Comparison of ENCODE assay signal across 10 mouse cellular contexts in genomic region chr15:82184183-82184582, GRCm38 (mm10). TPM values are rescaled to one million over a fixed set of nuclear protein-coding genes. Genes with fewer than 3 reads are reported as not detected.
DNase-seq lines count a peak whose midpoint lies in the region; ATAC-seq and TF ChIP-seq lines count a peak whose summit lies in the region.
"Had no signal": no experiment of that assay in that cellular context is flagged by ENCODE, and none has a peak within 500 bp of the region (broad histone marks: within the 10 kb centered on the region; RNA-seq: fewer than 3 reads in every experiment).

No protein-coding gene starts in this region.

- peaks cover 69% of the 10 kb centered on the region for H3K36me3 ChIP-seq in heart, embryonic 14.5 days (ENCODE audit: control insufficient read depth, insufficient read depth, low read length)
- no peaks in the 10 kb centered on the region for H3K36me3 ChIP-seq in heart, adult 2 months (ENCODE audit: control insufficient read depth, insufficient read depth, low read length)
- peaks cover 81% of the 10 kb centered on the region for H3K36me3 ChIP-seq in intestine, embryonic 15.5 days
- H3K36me3 ChIP-seq in liver, adult 2 months (ENCODE audit: control insufficient read depth, insufficient read depth, low read length) = peaks cover 26% of the 10 kb centered on the region

- no peak overlapping the region for H3K4me2 ChIP-seq in heart, embryonic 14.5 days (ENCODE audit: low read length)
- H3K4me2 ChIP-seq in intestine, embryonic 15.5 days (replicated peaks) = no peak overlapping the region

- no peak for ATAC-seq in heart, embryonic 14.5 days (ENCODE audit: insufficient number of reproducible peaks, insufficient read depth, low FRiP score, low read depth)
- peak; percentile 67 for ATAC-seq in intestine, embryonic 15.5 days
- ATAC-seq in granulocyte monocyte progenitor cell, adult 5-6 weeks (replicated peaks; ENCODE audit: poor library complexity, severe bottlenecking) = no peak
- ATAC-seq: CD4-positive, CD25-positive, alpha-beta regulatory T cell, adult 4 months had no signal

- no peak for DNase-seq in heart, adult 2 months
- DNase-seq in liver, adult 2 months (ENCODE audit: extremely low read depth, low read depth, low spot score) = no peak
- no peak for DNase-seq in urinary bladder, postnatal 25 days (ENCODE audit: low spot score)
- DNase-seq in ovary, postnatal 14 days (ENCODE audit: low spot score) = no peak
- DNase-seq: gastrocnemius, postnatal 10 days had no signal

- 22% methylated on average over 7 of the region's 7 CpGs for WGBS in heart, embryonic 14.5 days
- 80% methylated on average over 7 of the region's 7 CpGs for WGBS in heart, adult 2 months
- WGBS in bone marrow, adult 2 months = 56% methylated on average over 7 of the region's 7 CpGs
- 68% methylated on average over 7 of the region's 7 CpGs for WGBS in intestine, embryonic 15.5 days
- WGBS in liver, adult 2 months = 29% methylated on average over 7 of the region's 7 CpGs

- no peaks in the 10 kb centered on the region for H3K79me2 ChIP-seq in heart, adult 2 months (replicated peaks; ENCODE audit: control insufficient read depth, insufficient read depth, low read length)
- no peaks in the 10 kb centered on the region for H3K79me2 ChIP-seq in liver, adult 2 months (ENCODE audit: control insufficient read depth, insufficient read depth, low read length)

- no peaks in the 10 kb centered on the region; the same call in 1 of the 2 replicates for H3K9me3 ChIP-seq in heart, embryonic 14.5 days (ENCODE audit: control insufficient read depth, low read length)
- no peaks in the 10 kb centered on the region for H3K9me3 ChIP-seq in intestine, embryonic 15.5 days

- intact Hi-C loops in heart, adult 2 months (cut with DNase I) = no loop called here

- H3K4me1 ChIP-seq in heart, embryonic 14.5 days (ENCODE audit: control insufficient read depth in 2 of 2, insufficient read depth in 2 of 2, low read length in 2 of 2) = peaks cover 43 to 58% of the 10 kb centered on the region in 2 experiments
- peaks cover 1% of the 10 kb centered on the region; the same call in 1 of the 2 replicates for H3K4me1 ChIP-seq in heart, adult 2 months (ENCODE audit: control insufficient read depth, insufficient read depth, low read length)
- peaks cover 15% of the 10 kb centered on the region for H3K4me1 ChIP-seq in bone marrow, adult 2 months (ENCODE audit: control insufficient read depth, insufficient read depth, low read length)
- peaks cover 13% of the 10 kb centered on the region for H3K4me1 ChIP-seq in intestine, embryonic 15.5 days (replicated peaks)
- H3K4me1 ChIP-seq in liver, adult 2 months (ENCODE audit: control insufficient read depth, insufficient read depth, low read length) = peaks cover 17% of the 10 kb centered on the region

- TF ChIP-seq EP300 in heart, adult 2 months (IDR thresholded peaks at IDR 0.05; ENCODE audit: insufficient read depth, low read depth, low read length) = no peak

- H3K27me3 ChIP-seq in heart, embryonic 14.5 days (ENCODE audit: control insufficient read depth, insufficient read depth, low read length) = no peaks in the 10 kb centered on the region; the same call in 1 of the 2 replicates
- H3K27me3 ChIP-seq in heart, adult 2 months (ENCODE audit: control insufficient read depth, insufficient read depth, low read length) = no peaks in the 10 kb centered on the region
- H3K27me3 ChIP-seq in intestine, embryonic 15.5 days (replicated peaks) = no peaks in the 10 kb centered on the region
- H3K27me3 ChIP-seq in liver, adult 2 months (ENCODE audit: control insufficient read depth, insufficient read depth, low read length) = no peaks in the 10 kb centered on the region

- TF ChIP-seq POLR2A in heart, adult 2 months (IDR thresholded peaks at IDR 0.05; ENCODE audit: insufficient read depth, low read depth, low read length) = no peak
- no peak for TF ChIP-seq POLR2A in bone marrow, adult 2 months (IDR thresholded peaks at IDR 0.05; ENCODE audit: borderline replicate concordance, control insufficient read depth, low read depth, low read length)
- no peak for TF ChIP-seq POLR2A in liver, adult 2 months (IDR thresholded peaks at IDR 0.05; ENCODE audit: extremely low read depth, insufficient read depth, low read length)

- TF ChIP-seq CTCF in heart, adult 2 months (IDR thresholded peaks at IDR 0.05) = no peak
- TF ChIP-seq CTCF in bone marrow, adult 2 months (IDR thresholded peaks at IDR 0.05; ENCODE audit: control insufficient read depth, insufficient read depth, low read length) = no peak
- TF ChIP-seq CTCF in liver, adult 2 months (IDR thresholded peaks at IDR 0.05; ENCODE audit: low read depth, low read length) = no peak

- H3K27ac ChIP-seq in heart, embryonic 14.5 days (replicated peaks in 1 of 2; ENCODE audit: control insufficient read depth in 1 of 2, insufficient read depth in 1 of 2, low read depth in 2 of 2, low read length in 2 of 2) = 0 out of 4 replicates have a peak overlapping the region, but pooled peaks of 1 of the 2 experiments have one; percentile 6
- no peak overlapping the region for H3K27ac ChIP-seq in heart, adult 2 months
- H3K27ac ChIP-seq in bone marrow, adult 2 months (ENCODE audit: control insufficient read depth, insufficient read depth, low read depth, low read length, poor library complexity) = peak overlapping the region; percentile 37
- H3K27ac ChIP-seq in intestine, embryonic 15.5 days = no peak overlapping the region
- H3K27ac ChIP-seq in liver, adult 2 months (replicated peaks; ENCODE audit: insufficient read depth, low read depth, low read length) = peak overlapping the region; percentile 92

- H3K9ac ChIP-seq in heart, embryonic 14.5 days (ENCODE audit: low read length) = peak overlapping the region; percentile 44; the same call in 1 of the 2 replicates
- H3K9ac ChIP-seq in heart, adult 2 months (ENCODE audit: low read depth, low read length) = no peak overlapping the region
- no peak overlapping the region for H3K9ac ChIP-seq in intestine, embryonic 15.5 days
- H3K9ac ChIP-seq in liver, adult 2 months (ENCODE audit: low read depth, low read length) = peak overlapping the region; percentile 28

- H3K4me3 ChIP-seq in heart, embryonic 14.5 days (ENCODE audit: control insufficient read depth in 1 of 2, insufficient read depth in 1 of 2, low read depth in 1 of 2, low read length in 2 of 2) = no peak overlapping the region
- H3K4me3 ChIP-seq in heart, adult 2 months = no peak overlapping the region
- no peak overlapping the region for H3K4me3 ChIP-seq in bone marrow, adult 2 months (replicated peaks; ENCODE audit: control insufficient read depth, low read depth, low read length)
- no peak overlapping the region for H3K4me3 ChIP-seq in intestine, embryonic 15.5 days (replicated peaks)
- H3K4me3 ChIP-seq in liver, adult 2 months (ENCODE audit: insufficient read depth, low read depth, low read length) = no peak overlapping the region

RNA-seq across cellular contexts. Expression of gene Shisa8, which starts 28.4 kb away (rescaled TPM):
- 0.22 and 0.42 TPM in 2 replicates for polyA plus RNA-seq in heart, embryonic 14.5 days (2014; fragmentation: Nextera tagmentation; extraction: Ambion mirVana)
- total RNA-seq in heart, adult 2 months (2021) = under 1 TPM; 0.13 to 0.23 TPM
- 0.15 and 0.21 TPM in 2 replicates for polyA plus RNA-seq in heart, adult 2 months (2012; rRNA removed)
- polyA plus RNA-seq in bone marrow, adult 2 months (2011; ENCODE audit: insufficient read depth, insufficient read length, low replicate concordance, missing spikeins) = 0.77 and 1.9 TPM in 2 replicates
- 0.10 and 0.15 TPM in 2 replicates for polyA plus RNA-seq in intestine, embryonic 15.5 days (2015; fragmentation: Nextera tagmentation; extraction: Ambion mirVana)
- 0.09 and 0.47 TPM in 2 replicates for total RNA-seq in liver, adult 2 months (2014; rRNA removed)
- 0.07 and 0.77 TPM in 2 replicates for polyA plus RNA-seq in liver, adult 2 months (2012; rRNA removed)
- total RNA-seq in granulocyte monocyte progenitor cell, adult 5-6 weeks (2014; fragmentation: Nextera tagmentation) = not detected in 2 replicates
- not detected in 2 replicates for total RNA-seq in granulocyte monocyte progenitor cell, adult 5-6 weeks (2017)
- total RNA-seq: gastrocnemius, postnatal 10 days had no signal
- polyA plus RNA-seq: CD4-positive, CD25-positive, alpha-beta regulatory T cell, adult 4 months had no signal

RNA-seq across cellular contexts. Expression of gene Srebf2, which starts 37.2 kb away (rescaled TPM):
- 59.8 and 62.1 TPM in 2 replicates for polyA plus RNA-seq in heart, embryonic 14.5 days (2014; fragmentation: Nextera tagmentation; extraction: Ambion mirVana)
- total RNA-seq in heart, adult 2 months (2021) = 10 to 100 TPM; 22.4 to 24.2 TPM
- 33.3 and 45.3 TPM in 2 replicates for polyA plus RNA-seq in heart, adult 2 months (2012; rRNA removed)
- 19.3 and 46.3 TPM in 2 replicates for polyA plus RNA-seq in bone marrow, adult 2 months (2011; ENCODE audit: insufficient read depth, insufficient read length, low replicate concordance, missing spikeins)
- 163 and 172 TPM in 2 replicates for polyA plus RNA-seq in intestine, embryonic 15.5 days (2015; fragmentation: Nextera tagmentation; extraction: Ambion mirVana)
- total RNA-seq in liver, adult 2 months (2014; rRNA removed) = 16.5 and 25.0 TPM in 2 replicates
- 66.3 and 71.2 TPM in 2 replicates for polyA plus RNA-seq in liver, adult 2 months (2012; rRNA removed)
- total RNA-seq in granulocyte monocyte progenitor cell, adult 5-6 weeks (2014; fragmentation: Nextera tagmentation) = 19.0 and 24.3 TPM in 2 replicates
- 16.5 and 17.5 TPM in 2 replicates for total RNA-seq in granulocyte monocyte progenitor cell, adult 5-6 weeks (2017)

RNA-seq across cellular contexts. Expression of gene Tnfrsf13c, which starts 40.0 kb away (rescaled TPM):
- 0.11 and 0.16 TPM in 2 replicates for polyA plus RNA-seq in heart, embryonic 14.5 days (2014; fragmentation: Nextera tagmentation; extraction: Ambion mirVana)
- total RNA-seq in heart, adult 2 months (2021) = under 1 TPM; 0.16 to 0.18 TPM
- 0.44 and 0.86 TPM in 2 replicates for polyA plus RNA-seq in heart, adult 2 months (2012; rRNA removed)
- 12.1 and 24.9 TPM in 2 replicates for polyA plus RNA-seq in bone marrow, adult 2 months (2011; ENCODE audit: insufficient read depth, insufficient read length, low replicate concordance, missing spikeins)
- 0.25 TPM in 1 of 2 replicates, not detected in the other for polyA plus RNA-seq in intestine, embryonic 15.5 days (2015; fragmentation: Nextera tagmentation; extraction: Ambion mirVana)
- total RNA-seq in liver, adult 2 months (2014; rRNA removed) = 0.28 and 0.54 TPM in 2 replicates
- 0.17 and 0.34 TPM in 2 replicates for polyA plus RNA-seq in liver, adult 2 months (2012; rRNA removed)
- total RNA-seq in granulocyte monocyte progenitor cell, adult 5-6 weeks (2014; fragmentation: Nextera tagmentation) = 0.49 TPM in 1 of 2 replicates, not detected in the other
- total RNA-seq in granulocyte monocyte progenitor cell, adult 5-6 weeks (2017) = 0.46 TPM in 1 of 2 replicates, not detected in the other

RNA-seq across cellular contexts. Expression of gene Ccdc134, which starts 56.5 kb away (rescaled TPM):
- polyA plus RNA-seq in heart, embryonic 14.5 days (2014; fragmentation: Nextera tagmentation; extraction: Ambion mirVana) = 7.1 and 8.5 TPM in 2 replicates
- 1 to 10 TPM; 3.9 to 4.0 TPM for total RNA-seq in heart, adult 2 months (2021)
- polyA plus RNA-seq in heart, adult 2 months (2012; rRNA removed) = 4.8 and 6.6 TPM in 2 replicates
- polyA plus RNA-seq in bone marrow, adult 2 months (2011; ENCODE audit: insufficient read depth, insufficient read length, low replicate concordance, missing spikeins) = 23.8 and 28.2 TPM in 2 replicates
- 12.0 and 12.6 TPM in 2 replicates for polyA plus RNA-seq in intestine, embryonic 15.5 days (2015; fragmentation: Nextera tagmentation; extraction: Ambion mirVana)
- 1.3 and 1.8 TPM in 2 replicates for total RNA-seq in liver, adult 2 months (2014; rRNA removed)
- 5.2 and 8.2 TPM in 2 replicates for polyA plus RNA-seq in liver, adult 2 months (2012; rRNA removed)
- 11.0 and 26.5 TPM in 2 replicates for total RNA-seq in granulocyte monocyte progenitor cell, adult 5-6 weeks (2014; fragmentation: Nextera tagmentation)
- 13.1 and 17.2 TPM in 2 replicates for total RNA-seq in granulocyte monocyte progenitor cell, adult 5-6 weeks (2017)

Comparison
In these comparisons a context has a peak if more than half of its experiments do, and no peak if none do; other contexts are left out.
1. H3K9ac ChIP-seq: peak in heart, embryonic 14.5 days (single experiment) and liver, adult 2 months (single experiment); none in heart, adult 2 months (single experiment) and intestine, embryonic 15.5 days (single experiment).
2. H3K27ac ChIP-seq: peak in bone marrow, adult 2 months (single experiment) and liver, adult 2 months (single experiment); none in heart, adult 2 months (single experiment) and intestine, embryonic 15.5 days (single experiment).